Mouse (Mus musculus): ENCODE measurements at regions not wholly inside any gene's neighbourhood (a gene's known extent, or its start where the extent isn't known, plus 50 kb on each side); places are given as distances from the start of the nearest gene placed in this dataset.

DNA sequence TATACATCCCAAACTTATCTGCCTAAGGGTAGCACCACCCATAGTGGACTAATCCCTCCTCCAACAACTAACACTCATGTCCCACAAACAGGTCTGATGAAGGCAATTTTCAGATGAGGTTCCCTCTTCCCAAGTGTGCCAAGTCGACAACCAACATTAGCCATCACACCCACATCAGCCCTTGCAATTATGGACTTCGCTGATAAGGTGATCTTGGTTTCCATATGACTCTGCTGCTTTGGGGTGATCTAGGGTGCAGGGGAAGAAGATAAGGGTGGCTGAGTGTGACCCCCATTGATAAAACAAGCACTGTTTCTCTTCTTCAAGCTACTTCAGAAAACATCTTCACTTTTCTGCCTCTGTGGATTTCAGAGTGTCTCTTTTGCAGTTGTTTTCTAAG, 137.7 kb upstream of the Elac2 start:
- no peaks in the 10 kb centered on the region for H3K9me3 ChIP-seq (ENCODE audit: control insufficient read depth, low read length)
- H3K9ac ChIP-seq (replicated peaks; ENCODE audit: low read length), result no peak overlapping the region
- H3K4me3 ChIP-seq (replicated peaks; ENCODE audit: low read depth, low read length), result no peak overlapping the region
- ATAC-seq (ENCODE audit: low FRiP score, low TSS enrichment) (no peak), DNase-seq (no peak)
- H3K4me1 ChIP-seq (ENCODE audit: control insufficient read depth, insufficient read depth, low read length), result no peaks in the 10 kb centered on the region
- no peaks in the 10 kb centered on the region for H3K27me3 ChIP-seq (ENCODE audit: control insufficient read depth, insufficient read depth, low read length)
- no peaks in the 10 kb centered on the region for H3K36me3 ChIP-seq (ENCODE audit: control insufficient read depth, insufficient read depth, low read length)
- H3K27ac ChIP-seq (replicated peaks; ENCODE audit: low read depth, low read length), result no peak overlapping the region
- WGBS, result 94% methylated on average over 2 of the region's 2 CpGs
- H3K4me2 ChIP-seq (ENCODE audit: low read length), result no peak overlapping the region

DNA sequence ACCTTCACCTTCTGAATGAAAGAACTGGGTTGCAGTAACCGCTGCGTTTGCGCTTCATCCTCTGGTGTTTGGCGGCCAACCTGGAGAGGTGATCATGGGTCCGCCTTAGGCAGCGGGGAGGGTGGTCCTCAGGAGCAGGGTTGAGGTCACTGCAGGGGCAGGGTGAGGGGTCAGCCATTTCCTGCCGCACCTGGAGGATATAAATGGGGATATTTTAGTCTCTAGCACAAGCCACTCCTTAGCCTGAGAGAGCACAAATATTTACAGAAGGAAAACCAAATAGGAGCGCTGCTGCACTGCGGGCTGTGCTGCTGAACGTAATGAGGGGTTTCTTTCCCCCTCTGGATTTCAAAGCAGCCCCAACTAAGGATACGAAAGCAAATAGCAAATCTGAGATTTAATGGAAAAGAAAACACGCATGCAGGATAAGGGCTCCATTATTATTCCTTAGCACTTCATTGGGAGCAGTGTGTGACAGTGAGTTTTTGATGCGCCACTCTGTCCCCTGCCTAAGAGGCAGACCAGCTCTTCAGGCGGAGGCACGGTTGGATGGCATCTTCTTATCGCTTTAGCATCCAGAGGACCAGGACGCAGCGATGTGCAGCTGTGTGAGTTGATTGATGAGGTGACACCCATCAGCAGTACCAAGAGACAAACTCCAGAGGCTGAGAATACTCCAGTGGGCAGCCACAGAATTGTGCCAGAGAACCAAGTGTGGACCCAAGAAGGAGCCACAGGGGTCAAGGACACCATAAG, 135.9 kb upstream of the Elac2 start:
- no peaks in the 10 kb centered on the region for H3K36me3 ChIP-seq (ENCODE audit: control insufficient read depth, insufficient read depth, low read length)
- no peak for DNase-seq
- H3K9me3 ChIP-seq (ENCODE audit: control insufficient read depth, low read length), result no peaks in the 10 kb centered on the region
- no peak overlapping the region for H3K4me2 ChIP-seq (ENCODE audit: low read length)
- no peak for ATAC-seq (ENCODE audit: low FRiP score, low TSS enrichment)
- H3K9ac ChIP-seq (replicated peaks; ENCODE audit: low read length), result no peak overlapping the region
- no peak overlapping the region for H3K27ac ChIP-seq (replicated peaks; ENCODE audit: low read depth, low read length)
- H3K4me1 ChIP-seq (ENCODE audit: control insufficient read depth, insufficient read depth, low read length), result no peaks in the 10 kb centered on the region
- H3K4me3 ChIP-seq (replicated peaks; ENCODE audit: low read depth, low read length), result no peak overlapping the region
- no peaks in the 10 kb centered on the region for H3K27me3 ChIP-seq (ENCODE audit: control insufficient read depth, insufficient read depth, low read length)
- WGBS, result 80% methylated on average over 18 of the region's 18 CpGs

- Histone ChIP-seq H3K36me3 (ENCODE audit: control insufficient read depth, insufficient read depth, low read length) (no peaks in the 10 kb centered on the region), H3K9me3 (ENCODE audit: control insufficient read depth, low read length) (no peaks in the 10 kb centered on the region), H3K4me2 (ENCODE audit: low read length) (no peak overlapping the region), H3K27ac (replicated peaks; ENCODE audit: low read depth, low read length) (no peak overlapping the region), H3K9ac (replicated peaks; ENCODE audit: low read length) (no peak overlapping the region), H3K4me3 (replicated peaks; ENCODE audit: low read depth, low read length) (no peak overlapping the region), H3K27me3 (ENCODE audit: control insufficient read depth, insufficient read depth, low read length) (no peaks in the 10 kb centered on the region), H3K4me1 (ENCODE audit: control insufficient read depth, insufficient read depth, low read length) (no peaks in the 10 kb centered on the region)
- WGBS, result 92% methylated on average over 7 of the region's 7 CpGs
- no peak for ATAC-seq (ENCODE audit: low FRiP score, low TSS enrichment)
- no peak for DNase-seq
Measured at GRCm38 (mm10) chr11:64846577-64847147, 132.2 kb upstream of the Elac2 start.

DNA sequence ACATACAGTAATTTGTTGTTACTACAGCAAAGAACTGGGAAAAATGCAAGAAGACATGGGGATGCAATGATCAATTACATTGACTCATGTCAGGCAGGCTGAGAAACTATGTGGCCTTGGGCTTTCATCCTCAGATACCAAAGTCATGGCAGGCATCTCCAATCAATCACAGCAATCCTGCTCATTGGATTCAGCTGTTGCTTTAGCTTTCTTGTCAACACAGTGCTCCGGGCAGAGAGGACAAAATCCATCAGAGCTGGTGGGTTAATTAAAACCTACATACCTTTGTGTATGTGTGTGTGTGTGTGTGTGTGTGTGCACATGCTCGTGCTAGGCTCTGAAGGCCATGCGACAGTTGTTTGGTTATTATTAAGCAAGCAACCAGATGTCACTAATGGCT, 119.2 kb upstream of the Elac2 start:
- Histone ChIP-seq H3K9me3 (ENCODE audit: control insufficient read depth, low read length) (no peaks in the 10 kb centered on the region), H3K4me2 (ENCODE audit: low read length) (no peak overlapping the region), H3K9ac (replicated peaks; ENCODE audit: low read length) (no peak overlapping the region), H3K27ac (replicated peaks; ENCODE audit: low read depth, low read length) (no peak overlapping the region), H3K36me3 (ENCODE audit: control insufficient read depth, insufficient read depth, low read length) (no peaks in the 10 kb centered on the region), H3K27me3 (ENCODE audit: control insufficient read depth, insufficient read depth, low read length) (no peaks in the 10 kb centered on the region), H3K4me3 (replicated peaks; ENCODE audit: low read depth, low read length) (no peak overlapping the region), H3K4me1 (ENCODE audit: control insufficient read depth, insufficient read depth, low read length) (no peaks in the 10 kb centered on the region)
- 88% methylated on average over 3 of the region's 3 CpGs for WGBS
- no peak for ATAC-seq (ENCODE audit: low FRiP score, low TSS enrichment)
- no peak for DNase-seq

GRCm38 (mm10) chr11:64880674-64881073, 98.2 kb upstream of the Elac2 start:
- Histone ChIP-seq H3K36me3 (ENCODE audit: control insufficient read depth, insufficient read depth, low read length) (no peaks in the 10 kb centered on the region), H3K9ac (replicated peaks; ENCODE audit: low read length) (no peak overlapping the region), H3K27ac (replicated peaks; ENCODE audit: low read depth, low read length) (no peak overlapping the region), H3K27me3 (ENCODE audit: control insufficient read depth, insufficient read depth, low read length) (no peaks in the 10 kb centered on the region), H3K4me3 (replicated peaks; ENCODE audit: low read depth, low read length) (no peak overlapping the region), H3K9me3 (ENCODE audit: control insufficient read depth, low read length) (no peaks in the 10 kb centered on the region), H3K4me2 (ENCODE audit: low read length) (no peak overlapping the region), H3K4me1 (ENCODE audit: control insufficient read depth, insufficient read depth, low read length) (no peaks in the 10 kb centered on the region)
- ATAC-seq (ENCODE audit: low FRiP score, low TSS enrichment) (no peak), DNase-seq (peak; percentile 41)
- 27% methylated on average over 8 of the region's 8 CpGs for WGBS

DNA sequence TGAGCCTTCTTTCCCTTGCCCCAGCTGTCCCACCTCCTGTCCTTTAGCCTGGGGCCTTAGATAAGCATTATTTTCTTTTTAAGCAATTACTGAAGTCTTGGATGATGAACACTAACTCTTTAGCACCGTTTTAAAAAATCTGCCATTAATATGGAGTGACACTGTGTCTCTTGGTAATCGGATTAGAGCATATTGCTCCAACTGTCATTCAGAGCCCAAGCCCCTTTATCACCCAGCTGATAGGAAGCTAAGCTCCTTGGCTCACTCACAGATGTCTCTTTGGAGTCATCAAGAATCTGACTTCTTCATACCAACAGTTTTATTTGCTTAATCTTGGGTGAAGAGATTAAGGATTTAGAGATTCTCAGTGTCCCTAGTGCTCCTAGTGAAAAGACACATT, 94.3 kb upstream of the Elac2 start:
- WGBS, result 16% methylated on average over 2 of the region's 2 CpGs
- Histone ChIP-seq H3K9me3 (ENCODE audit: control insufficient read depth, low read length) (no peaks in the 10 kb centered on the region), H3K27me3 (ENCODE audit: control insufficient read depth, insufficient read depth, low read length) (no peaks in the 10 kb centered on the region), H3K4me3 (replicated peaks; ENCODE audit: low read depth, low read length) (no peak overlapping the region), H3K4me1 (ENCODE audit: control insufficient read depth, insufficient read depth, low read length) (no peaks in the 10 kb centered on the region), H3K27ac (replicated peaks; ENCODE audit: low read depth, low read length) (no peak overlapping the region), H3K9ac (replicated peaks; ENCODE audit: low read length) (no peak overlapping the region), H3K36me3 (ENCODE audit: control insufficient read depth, insufficient read depth, low read length) (no peaks in the 10 kb centered on the region), H3K4me2 (ENCODE audit: low read length) (no peak overlapping the region)
- peak; percentile 61 for DNase-seq
- ATAC-seq (ENCODE audit: low FRiP score, low TSS enrichment), result no peak

DNA sequence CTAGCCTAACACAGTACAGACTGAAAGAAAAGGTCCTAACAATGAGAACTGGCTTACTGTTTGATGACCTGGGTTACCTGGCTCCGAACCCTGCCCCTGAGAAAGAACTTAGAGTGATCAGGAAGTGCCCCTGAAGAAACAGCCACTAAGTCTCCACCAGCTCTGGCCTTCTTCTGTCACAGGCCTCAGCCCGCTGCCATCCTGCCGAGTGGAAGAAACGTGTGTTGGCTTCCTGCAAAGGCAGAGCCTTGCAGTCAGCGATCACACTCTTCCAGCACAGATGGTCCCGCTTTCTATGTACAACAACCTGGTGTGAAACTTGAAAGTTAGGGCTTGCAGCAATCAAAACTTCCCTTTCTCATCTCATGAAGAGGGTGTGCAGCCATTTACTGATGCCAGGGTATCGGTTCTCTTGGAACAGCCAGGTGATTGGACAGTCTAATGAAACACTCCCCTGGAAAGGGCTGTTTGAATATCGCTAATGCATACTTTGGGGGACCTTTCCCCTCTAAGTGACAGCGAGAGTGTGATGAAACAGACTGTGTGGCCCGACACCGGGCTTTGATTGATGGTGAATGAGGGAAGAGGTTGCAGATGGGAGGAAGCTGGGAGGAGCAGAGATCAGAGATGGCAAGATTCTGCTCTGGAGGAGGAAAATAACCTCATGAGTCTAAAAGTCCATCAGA, 89.4 kb upstream of the Elac2 start:
- Histone ChIP-seq H3K4me2 (ENCODE audit: low read length) (no peak overlapping the region), H3K9ac (replicated peaks; ENCODE audit: low read length) (no peak overlapping the region), H3K9me3 (ENCODE audit: control insufficient read depth, low read length) (no peaks in the 10 kb centered on the region), H3K4me1 (ENCODE audit: control insufficient read depth, insufficient read depth, low read length) (no peaks in the 10 kb centered on the region), H3K27ac (replicated peaks; ENCODE audit: low read depth, low read length) (no peak overlapping the region), H3K36me3 (ENCODE audit: control insufficient read depth, insufficient read depth, low read length) (no peaks in the 10 kb centered on the region), H3K27me3 (ENCODE audit: control insufficient read depth, insufficient read depth, low read length) (no peaks in the 10 kb centered on the region), H3K4me3 (replicated peaks; ENCODE audit: low read depth, low read length) (no peak overlapping the region)
- ATAC-seq (ENCODE audit: low FRiP score, low TSS enrichment) (no peak), DNase-seq (no peak)
- 89% methylated on average over 11 of the region's 11 CpGs for WGBS

DNA sequence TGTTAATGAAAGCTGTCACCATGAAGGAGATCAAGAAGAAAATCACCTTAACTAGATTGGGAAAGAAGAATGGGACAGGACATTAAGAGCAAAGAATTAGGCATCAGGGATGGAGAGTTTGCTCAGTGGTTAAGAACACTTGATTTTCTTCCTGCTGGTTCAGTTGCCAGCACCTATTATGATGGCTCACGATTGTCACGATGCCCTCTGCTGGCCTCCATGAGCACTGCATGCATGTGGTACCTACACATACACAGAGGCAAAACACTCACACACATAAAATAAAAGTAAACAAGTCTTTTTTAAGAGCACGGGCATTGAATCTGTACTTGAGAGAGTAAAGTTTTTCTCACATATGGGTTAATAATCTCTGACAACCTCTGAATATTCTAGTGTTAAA, 88.1 kb upstream of the Elac2 start:
- Histone ChIP-seq H3K4me3 (replicated peaks; ENCODE audit: low read depth, low read length) (no peak overlapping the region), H3K4me1 (ENCODE audit: control insufficient read depth, insufficient read depth, low read length) (no peaks in the 10 kb centered on the region), H3K27ac (replicated peaks; ENCODE audit: low read depth, low read length) (no peak overlapping the region), H3K4me2 (ENCODE audit: low read length) (no peak overlapping the region), H3K27me3 (ENCODE audit: control insufficient read depth, insufficient read depth, low read length) (no peaks in the 10 kb centered on the region), H3K9ac (replicated peaks; ENCODE audit: low read length) (no peak overlapping the region), H3K36me3 (ENCODE audit: control insufficient read depth, insufficient read depth, low read length) (no peaks in the 10 kb centered on the region), H3K9me3 (ENCODE audit: control insufficient read depth, low read length) (no peaks in the 10 kb centered on the region)
- WGBS, result 41% methylated on average over 3 of the region's 3 CpGs
- DNase-seq (peak; percentile 46), ATAC-seq (ENCODE audit: low FRiP score, low TSS enrichment) (no peak)
